Mouse (Mus musculus) midbrain, embryonic 13.5 days (tissue): ENCODE results near the gene Focad. TPM values are rescaled to one million over a fixed set of nuclear protein-coding genes. Genes with fewer than 3 reads are reported as not detected.

Source experiments
- ATAC-seq: fragments of 200-750 bp; cut with Nextera tagmentation; 2 replicates; pipeline ENCODE4 v1.8.0; 2017; ENCODE audit warnings: mild to moderate bottlenecking, moderate TSS enrichment, moderate library complexity
- H3K27ac ChIP-seq: fragments of 300-500 bp; sonication (generic); 2 replicates; pipeline ENCODE4 v1.5.1; 2015; ENCODE audit warnings: inconsistent platforms, mild to moderate bottlenecking, moderate library complexity
- H3K27me3 ChIP-seq: fragments of 300-500 bp; sonication (generic); 2 replicates; pipeline ENCODE4 v1.6.1; 2015; ENCODE audit warnings: mild to moderate bottlenecking, inconsistent platforms
- H3K36me3 ChIP-seq: fragments of 300-500 bp; sonication (generic); 2 replicates; pipeline ENCODE4 v1.6.1; 2015; ENCODE audit warnings: mild to moderate bottlenecking, inconsistent platforms
- H3K4me1 ChIP-seq: fragments of 300-500 bp; sonication (generic); replicated peaks from 2 replicates; pipeline ENCODE4 v1.6.1; 2015; ENCODE audit warnings: inconsistent platforms
- H3K4me2 ChIP-seq: fragments of 300-500 bp; sonication (generic); replicated peaks from 2 replicates; pipeline ENCODE4 v1.6.1; 2015; ENCODE audit warnings: moderate library complexity, mild to moderate bottlenecking, inconsistent platforms
- H3K4me3 ChIP-seq: fragments of 300-500 bp; sonication (generic); replicated peaks from 2 replicates; pipeline ENCODE4 v1.5.1; 2015; ENCODE audit warnings: mild to moderate bottlenecking, inconsistent platforms
- H3K9ac ChIP-seq: fragments of 300-500 bp; sonication (generic); replicated peaks from 2 replicates; pipeline ENCODE4 v1.6.1; 2015; ENCODE audit warnings: mild to moderate bottlenecking, inconsistent platforms
- H3K9me3 ChIP-seq: fragments of 300-500 bp; sonication (generic); 2 replicates; pipeline ENCODE4 v1.6.1; 2016; ENCODE audit warnings: mild to moderate bottlenecking, inconsistent platforms
- WGBS: fragments of 180-500 bp; shearing (Covaris S2); methylation state at CpG from one replicate; pipeline ENCODE4 v1.1.7; 2015; 5-methylcytosine and 5-hydroxymethylcytosine counted together
- polyA plus RNA-seq: library from polyadenylated mRNA; unstranded; fragments of >200 nt; fragmentation: Nextera tagmentation; extraction: Ambion mirVana; gene quantifications from 2 replicates; pipeline ENCODE4 v1.2.1, GENCODE M21; 2015

The Focad gene
- polyA plus RNA-seq, 1 experiment from 2014 or later, result 12.7 TPM

DNA sequence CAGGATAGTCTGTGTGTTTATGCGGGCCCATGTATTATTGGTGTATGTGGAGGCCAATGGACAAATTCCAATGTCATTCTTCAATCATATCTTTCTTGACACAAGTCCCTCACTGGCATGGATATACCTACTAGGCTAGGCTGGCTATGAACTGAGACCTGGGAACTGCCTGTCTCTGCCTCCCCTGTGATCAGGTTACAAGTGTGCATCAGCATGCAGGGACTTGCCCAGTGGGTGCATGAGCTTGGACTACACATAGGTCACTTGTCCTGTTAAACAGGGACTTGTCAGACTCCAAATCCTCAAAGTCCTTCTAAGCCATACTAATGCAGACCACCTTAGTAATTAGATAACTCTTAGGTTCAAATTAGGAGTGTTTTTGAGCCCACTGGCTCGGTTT, 184.1 kb downstream of the Focad start:
- no peak overlapping the region for H3K4me2 ChIP-seq
- no peak overlapping the region for H3K27ac ChIP-seq
- no peaks in the 10 kb centered on the region for H3K9me3 ChIP-seq
- H3K4me3 ChIP-seq, result no peak overlapping the region
- peaks cover 3% of the 10 kb centered on the region; the same call in 1 of the 2 replicates for H3K4me1 ChIP-seq
- H3K36me3 ChIP-seq, result no peaks in the 10 kb centered on the region
- H3K9ac ChIP-seq, result no peak overlapping the region
- no peak for ATAC-seq
- 87% methylated on average over 2 of the region's 2 CpGs for WGBS
- no peaks in the 10 kb centered on the region for H3K27me3 ChIP-seq

DNA sequence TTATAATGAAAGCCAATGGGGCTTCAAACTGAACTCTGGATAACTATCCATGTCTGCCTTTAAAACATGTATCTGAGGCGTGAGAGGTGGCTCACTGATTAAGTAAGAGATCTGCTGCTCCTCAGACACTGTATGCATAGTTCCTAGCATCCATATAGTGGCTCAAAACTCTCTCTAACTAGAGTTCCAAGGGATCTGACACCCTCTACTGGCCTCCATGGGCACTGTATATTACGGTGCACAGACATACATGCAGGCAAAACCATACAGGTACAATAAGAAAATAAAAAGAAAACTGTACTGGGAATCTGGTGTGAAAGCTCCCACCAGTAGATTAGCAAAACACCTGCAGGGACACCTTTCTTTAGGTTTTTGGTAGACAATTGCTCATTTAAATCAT, 186.1 kb downstream of the Focad start:
- Histone ChIP-seq H3K27ac (no peak overlapping the region), H3K9me3 (no peaks in the 10 kb centered on the region), H3K4me1 (peaks cover 2% of the 10 kb centered on the region; the same call in 1 of the 2 replicates), H3K36me3 (no peaks in the 10 kb centered on the region), H3K4me2 (no peak overlapping the region), H3K9ac (no peak overlapping the region), H3K4me3 (no peak overlapping the region), H3K27me3 (no peaks in the 10 kb centered on the region)
- WGBS, result 86% methylated on average over 2 of the region's 2 CpGs
- ATAC-seq, result no peak

DNA sequence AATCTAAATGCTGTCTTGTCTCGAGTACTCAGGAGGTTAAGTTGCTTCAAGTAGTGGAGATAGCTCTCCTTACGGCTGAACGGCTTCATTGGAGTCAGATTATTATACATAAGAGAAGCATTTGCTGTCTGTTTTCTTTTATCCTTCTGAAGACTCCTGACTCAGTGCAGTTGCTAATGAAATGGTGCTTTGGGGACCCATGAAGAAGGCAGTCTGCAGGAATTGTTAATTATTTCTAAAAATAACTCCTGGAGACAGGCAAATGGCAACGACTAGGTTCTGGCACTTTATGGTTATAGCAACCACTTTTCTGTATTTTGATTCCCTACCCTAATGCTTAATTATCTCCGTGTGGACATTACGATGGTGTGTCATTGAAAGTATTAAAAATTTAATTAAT, 201.1 kb downstream of the Focad start:
- WGBS, result 70% methylated on average over 6 of the region's 6 CpGs

DNA sequence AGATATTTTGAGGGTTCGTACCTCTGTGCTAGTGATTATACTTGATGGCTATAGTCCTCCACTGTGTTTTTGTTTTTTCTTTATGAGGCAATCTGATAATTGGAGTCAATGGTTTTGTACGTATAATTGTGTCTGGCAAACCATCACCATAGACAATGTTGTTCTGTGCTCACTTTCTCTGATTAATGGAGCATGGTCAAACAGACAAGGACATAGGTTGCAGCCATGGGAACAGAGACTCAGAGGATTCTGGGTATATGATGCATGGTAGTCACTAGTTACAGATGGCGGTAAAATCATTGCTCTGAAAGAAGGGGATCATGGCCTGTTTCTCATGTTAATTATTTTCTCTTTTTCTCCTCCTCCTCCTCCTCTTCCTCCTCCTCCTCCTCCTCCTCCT, 205.1 kb downstream of the Focad start:
- no peak overlapping the region for H3K4me3 ChIP-seq
- H3K9ac ChIP-seq, result no peak overlapping the region
- no peaks in the 10 kb centered on the region for H3K36me3 ChIP-seq
- no peaks in the 10 kb centered on the region for H3K27me3 ChIP-seq
- H3K4me2 ChIP-seq, result no peak overlapping the region
- H3K9me3 ChIP-seq, result no peaks in the 10 kb centered on the region
- H3K4me1 ChIP-seq, result peaks cover 19% of the 10 kb centered on the region; the same call in 1 of the 2 replicates
- 77% methylated on average over 3 of the region's 3 CpGs for WGBS
- ATAC-seq, result no peak
- H3K27ac ChIP-seq, result no peak overlapping the region

More for the DNA sequence above, 201.1 kb downstream of the Focad start:
- H3K4me2 ChIP-seq, result no peak overlapping the region
- ATAC-seq, result no peak
- H3K27me3 ChIP-seq, result no peaks in the 10 kb centered on the region
- H3K9me3 ChIP-seq, result no peaks in the 10 kb centered on the region
- H3K4me1 ChIP-seq, result 0 out of 2 replicates have a peak, but pooled peaks cover 4% of the 10 kb centered on the region
- no peak overlapping the region for H3K9ac ChIP-seq
- H3K36me3 ChIP-seq, result no peaks in the 10 kb centered on the region
- no peak overlapping the region for H3K4me3 ChIP-seq
- no peak overlapping the region for H3K27ac ChIP-seq

DNA sequence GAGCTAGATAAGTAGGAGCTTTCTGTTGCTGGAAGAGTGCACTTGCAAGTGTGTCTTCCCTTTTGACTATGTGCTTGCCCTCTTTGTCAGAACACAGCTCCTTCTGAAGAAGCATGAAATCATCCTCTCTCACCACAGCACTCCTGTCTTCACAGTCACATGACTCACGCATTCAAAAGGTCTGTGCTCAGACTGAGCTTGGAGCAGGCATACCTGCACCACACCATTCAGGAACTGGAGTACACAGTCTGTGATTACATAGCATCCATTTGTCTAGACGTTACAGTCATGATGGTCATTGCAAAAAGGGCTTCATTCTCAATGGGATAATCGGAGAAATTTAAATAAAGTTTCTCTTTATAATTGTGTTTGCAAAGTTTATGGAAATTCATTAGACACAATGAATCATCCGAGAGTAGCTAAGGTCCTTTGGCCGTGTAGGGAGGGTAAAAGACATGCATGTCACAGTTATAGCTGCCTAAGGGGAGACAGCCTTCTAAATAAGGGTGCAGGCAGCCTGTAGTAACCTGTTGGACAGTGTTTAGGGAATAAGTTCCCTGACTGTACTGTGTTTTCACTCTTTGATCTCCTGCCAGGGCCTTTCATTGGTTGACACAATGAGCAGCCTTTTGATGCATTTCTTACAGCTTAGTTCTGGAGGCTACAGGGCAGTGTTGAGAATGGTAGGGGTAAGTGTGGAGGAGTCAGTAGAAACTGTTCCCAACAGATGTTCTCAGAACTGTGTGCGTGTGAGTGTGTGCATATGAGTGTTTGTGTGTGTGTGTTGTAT, 206.6 kb downstream of the Focad start:
- Histone ChIP-seq H3K36me3 (no peaks in the 10 kb centered on the region), H3K4me3 (no peak overlapping the region), H3K4me2 (no peak overlapping the region), H3K27ac (no peak overlapping the region), H3K27me3 (no peaks in the 10 kb centered on the region), H3K4me1 (peaks cover 19% of the 10 kb centered on the region; the same call in 1 of the 2 replicates), H3K9me3 (no peaks in the 10 kb centered on the region), H3K9ac (no peak overlapping the region)
- ATAC-seq, result 0 out of 2 replicates have a peak, but pooled peaks have one; percentile 48
- whole genome bisulfite sequencing, result 77% methylated on average over 6 of the region's 6 CpGs

DNA sequence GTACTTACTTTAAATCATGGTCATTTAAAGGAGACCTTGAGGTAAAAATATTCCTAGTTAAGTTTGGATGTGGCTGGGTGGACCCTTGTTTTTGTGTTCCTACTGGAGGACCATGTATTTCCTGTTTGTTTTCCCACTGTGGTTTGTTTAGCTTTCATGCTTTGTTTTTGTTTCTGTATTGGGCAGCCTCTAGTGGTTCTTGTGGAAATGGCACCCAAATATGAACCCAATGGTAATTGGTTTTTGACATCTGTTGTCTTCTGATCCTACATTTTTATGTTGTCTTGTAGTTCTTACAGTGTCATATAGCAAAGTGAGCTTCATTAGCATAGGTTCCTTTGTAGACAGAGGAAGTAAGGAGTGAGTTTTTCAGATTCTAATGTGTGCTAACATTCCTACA, 207.9 kb downstream of the Focad start:
- Histone ChIP-seq H3K9ac (no peak overlapping the region), H3K27me3 (no peaks in the 10 kb centered on the region), H3K4me3 (no peak overlapping the region), H3K9me3 (no peaks in the 10 kb centered on the region), H3K4me2 (no peak overlapping the region), H3K4me1 (peaks cover 19% of the 10 kb centered on the region; the same call in 1 of the 2 replicates), H3K36me3 (no peaks in the 10 kb centered on the region), H3K27ac (no peak overlapping the region)
- no peak for ATAC-seq

DNA sequence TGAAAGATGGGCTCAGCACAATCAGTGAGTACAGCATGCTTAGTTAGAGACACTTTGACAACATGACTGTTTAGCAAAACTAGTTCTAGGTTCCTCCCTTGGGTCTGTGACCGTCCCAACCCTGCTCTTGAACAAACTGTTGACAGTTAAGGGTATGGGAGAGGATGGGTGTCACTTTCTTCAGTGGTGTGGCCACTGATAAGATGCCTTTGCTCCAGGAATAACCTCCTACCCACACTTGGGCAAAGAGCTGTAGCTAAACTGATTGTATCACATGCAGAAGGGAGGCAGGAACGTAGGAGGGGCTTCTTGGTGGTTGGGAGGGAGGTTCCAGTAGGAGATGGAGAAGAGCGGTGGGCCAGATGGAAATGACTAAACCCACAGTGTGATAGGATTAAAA, 213.3 kb downstream of the Focad start:
- H3K4me1 ChIP-seq, result no peaks in the 10 kb centered on the region
- no peak overlapping the region for H3K4me3 ChIP-seq
- H3K4me2 ChIP-seq, result no peak overlapping the region
- H3K27me3 ChIP-seq, result no peaks in the 10 kb centered on the region
- no peaks in the 10 kb centered on the region for H3K36me3 ChIP-seq
- ATAC-seq, result no peak
- no peak overlapping the region for H3K9ac ChIP-seq
- no peaks in the 10 kb centered on the region for H3K9me3 ChIP-seq
- WGBS, result 94% methylated on average over 3 of the region's 3 CpGs
- no peak overlapping the region for H3K27ac ChIP-seq

DNA sequence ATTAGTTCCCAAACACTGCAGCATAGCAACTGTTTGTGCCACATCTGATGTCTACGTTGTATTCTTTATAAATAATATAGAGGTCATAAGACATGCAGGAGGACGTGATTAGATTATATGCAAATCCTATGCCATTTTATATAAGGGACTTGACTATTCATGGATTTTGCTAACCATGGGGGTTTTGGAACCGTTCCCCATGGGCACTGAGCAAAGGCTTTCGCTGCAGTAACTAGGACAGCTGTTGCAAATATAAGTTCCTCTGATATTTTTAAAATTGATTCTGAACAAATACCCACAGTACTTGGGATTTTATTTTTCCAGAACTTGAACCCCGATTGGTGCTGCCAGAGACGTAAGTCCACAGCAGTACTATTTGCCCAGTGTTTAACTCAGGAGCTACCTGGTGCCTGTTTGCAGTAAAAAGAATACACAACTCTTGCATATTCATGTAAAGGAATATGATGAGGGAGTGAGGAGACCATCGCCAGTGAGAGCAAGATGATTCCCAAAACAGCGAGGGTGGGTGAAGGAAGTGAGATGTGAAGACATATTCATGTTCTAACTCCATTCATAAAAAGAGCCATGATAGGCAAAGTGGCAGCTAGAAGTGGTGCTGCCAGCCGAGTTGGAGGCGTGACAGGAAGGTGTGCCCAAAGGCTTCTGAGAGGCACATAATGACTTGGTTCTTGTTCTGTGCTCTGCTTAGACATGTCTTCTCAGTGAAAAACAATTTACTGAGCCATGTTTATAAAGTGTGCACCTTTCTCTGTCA, 214.1 kb downstream of the Focad start:
- Histone ChIP-seq H3K4me3 (no peak overlapping the region), H3K4me2 (no peak overlapping the region), H3K9ac (no peak overlapping the region), H3K27ac (no peak overlapping the region), H3K27me3 (no peaks in the 10 kb centered on the region), H3K9me3 (no peaks in the 10 kb centered on the region), H3K4me1 (no peaks in the 10 kb centered on the region), H3K36me3 (no peaks in the 10 kb centered on the region)
- 91% methylated on average over 10 of the region's 10 CpGs for WGBS
- ATAC-seq, result no peak

DNA sequence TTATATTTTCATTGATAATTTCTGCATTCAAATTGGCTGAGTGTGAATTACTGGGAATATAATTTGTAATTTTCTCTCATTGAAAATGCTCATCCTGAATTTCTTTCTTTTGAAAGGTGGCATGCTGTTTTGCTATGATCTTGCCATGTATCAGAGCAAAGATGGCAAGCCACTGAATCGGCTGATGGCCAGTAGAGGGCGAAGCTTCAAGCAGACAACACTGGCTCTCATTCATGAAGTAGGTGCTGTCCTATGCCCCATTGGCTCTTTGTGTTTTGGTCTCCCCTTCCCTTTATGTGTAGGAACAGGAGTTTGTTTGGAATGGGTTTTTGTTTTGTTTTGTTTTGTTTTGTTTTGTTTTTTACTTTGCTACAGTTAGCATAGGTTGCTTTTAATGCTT, 215.2 kb downstream of the Focad start:
- Histone ChIP-seq H3K4me3 (no peak overlapping the region), H3K27me3 (no peaks in the 10 kb centered on the region), H3K27ac (no peak overlapping the region), H3K36me3 (no peaks in the 10 kb centered on the region), H3K4me1 (no peaks in the 10 kb centered on the region), H3K4me2 (no peak overlapping the region), H3K9me3 (no peaks in the 10 kb centered on the region), H3K9ac (no peak overlapping the region)
- WGBS, result 47% methylated on average over 2 of the region's 2 CpGs
- no peak for ATAC-seq

DNA sequence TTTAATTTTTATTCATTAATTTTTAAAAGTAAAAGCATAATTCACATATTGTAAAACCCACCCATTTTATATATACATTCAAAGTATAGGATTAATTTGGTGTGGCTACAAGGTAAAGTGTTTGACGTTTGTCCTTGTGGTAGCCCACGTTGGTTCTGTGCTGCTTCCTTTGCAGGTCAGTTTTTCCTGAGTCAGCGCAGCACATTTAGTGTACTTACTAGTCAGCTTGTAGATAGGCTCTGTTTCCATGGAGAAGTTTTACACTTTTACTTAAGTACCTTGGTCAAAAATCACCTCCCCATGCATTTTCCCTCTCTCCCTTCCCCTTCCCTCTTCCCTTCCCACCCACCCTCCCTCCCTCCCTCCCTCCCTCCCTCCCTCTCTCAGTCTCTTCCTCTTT, 220.5 kb downstream of the Focad start:
- Histone ChIP-seq H3K9me3 (no peaks in the 10 kb centered on the region), H3K4me1 (no peaks in the 10 kb centered on the region), H3K9ac (no peak overlapping the region), H3K4me3 (no peak overlapping the region), H3K27ac (no peak overlapping the region), H3K36me3 (no peaks in the 10 kb centered on the region), H3K27me3 (no peaks in the 10 kb centered on the region), H3K4me2 (no peak overlapping the region)
- no peak for ATAC-seq
- WGBS, result 88% methylated on average over 3 of the region's 3 CpGs

DNA sequence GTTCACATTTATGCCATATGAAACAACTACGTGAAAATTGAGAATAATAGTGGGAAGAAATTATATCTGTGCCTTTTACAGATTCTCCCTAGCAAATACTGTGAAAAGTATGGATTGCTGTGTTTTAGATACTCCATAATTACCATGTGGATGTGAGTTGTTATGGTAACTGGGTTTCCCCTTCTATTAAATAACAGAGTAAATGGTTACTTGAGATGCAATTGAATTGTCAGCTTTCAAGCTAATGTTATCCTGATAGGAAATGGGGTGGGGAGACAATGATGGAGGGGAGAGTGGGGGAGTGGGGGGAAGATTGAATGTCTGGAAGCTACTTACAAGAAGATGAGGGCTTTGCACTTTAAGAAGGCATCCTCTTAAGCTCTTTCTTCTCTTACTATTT, 225.6 kb downstream of the Focad start:
- Histone ChIP-seq H3K36me3 (no peaks in the 10 kb centered on the region), H3K4me3 (no peak overlapping the region), H3K4me1 (no peaks in the 10 kb centered on the region), H3K27me3 (no peaks in the 10 kb centered on the region), H3K4me2 (no peak overlapping the region), H3K9ac (no peak overlapping the region), H3K27ac (no peak overlapping the region), H3K9me3 (no peaks in the 10 kb centered on the region)
- ATAC-seq, result no peak
- 77% methylated on average over 1 of the region's 1 CpGs for WGBS

DNA sequence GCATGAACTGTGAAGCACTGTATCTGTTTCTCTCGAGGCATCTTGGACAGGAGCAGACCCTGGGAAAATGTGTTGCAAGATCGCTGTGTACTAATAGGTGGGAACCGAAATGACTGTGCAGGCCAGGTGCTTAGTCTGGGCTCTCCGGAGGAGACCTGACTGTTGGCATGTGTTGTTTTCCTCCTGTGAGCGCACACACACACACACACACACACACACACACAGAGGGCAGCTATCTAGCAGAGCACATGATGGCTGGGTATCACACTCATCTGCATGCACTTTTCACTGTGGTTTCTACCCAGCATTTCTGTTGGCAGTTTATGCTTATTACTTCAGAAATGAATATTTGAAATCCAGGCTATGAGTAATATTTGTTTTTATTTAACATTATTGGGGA, 231.0 kb downstream of the Focad start:
- H3K9ac ChIP-seq, result no peak overlapping the region
- no peak for ATAC-seq
- H3K27ac ChIP-seq, result no peak overlapping the region
- H3K4me1 ChIP-seq, result no peaks in the 10 kb centered on the region
- 90% methylated on average over 5 of the region's 5 CpGs for WGBS
- no peaks in the 10 kb centered on the region for H3K36me3 ChIP-seq
- no peak overlapping the region for H3K4me2 ChIP-seq
- no peaks in the 10 kb centered on the region for H3K27me3 ChIP-seq
- no peak overlapping the region for H3K4me3 ChIP-seq
- H3K9me3 ChIP-seq, result no peaks in the 10 kb centered on the region
